Mouse (Mus musculus) thymus, adult 18-20 months (tissue): ENCODE data around the gene Gp1ba.

Experiments used
- DNase-seq, 2 experiments: peaks; one replicate each; pipeline ENCODE4 v3.0.0; 2022; ENCODE audit warnings: mixed read lengths in 2 of 2

The Gp1ba gene

DNA sequence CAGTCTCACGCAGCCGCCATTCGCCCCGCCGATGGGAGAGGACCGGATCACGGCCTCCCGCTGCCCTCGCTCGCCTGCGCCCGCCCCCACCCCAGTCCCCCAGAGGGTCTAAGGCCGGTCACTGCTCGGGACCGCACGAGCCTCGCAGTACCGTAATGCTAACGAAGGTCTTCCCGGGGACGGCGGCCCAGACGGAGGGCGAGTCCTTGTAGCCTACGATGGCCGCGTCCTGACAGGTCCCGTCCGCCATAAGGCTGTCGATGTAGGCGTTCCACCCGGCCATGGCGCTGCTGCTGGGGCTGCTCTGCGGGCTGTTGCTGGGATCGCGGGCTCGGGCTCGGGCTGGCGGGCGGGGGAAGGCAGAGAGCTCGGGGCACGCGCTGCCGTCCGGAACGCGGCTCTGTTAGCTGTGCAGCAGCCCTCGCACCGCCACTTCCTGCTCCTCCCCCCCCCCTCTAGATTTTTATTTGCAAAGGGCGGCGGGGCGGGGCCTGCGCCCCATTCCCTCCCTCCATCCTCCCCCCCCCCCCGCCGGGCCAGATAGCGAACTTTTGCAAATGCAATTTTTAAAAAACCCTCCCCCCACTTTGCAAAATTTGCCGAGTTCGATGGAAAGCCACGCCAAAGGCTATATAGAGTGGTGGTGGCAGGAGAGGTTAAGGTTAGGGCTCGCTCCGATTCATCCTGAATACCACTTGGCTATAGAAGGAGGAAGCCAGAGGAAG lies 15.4 kb downstream of the Gp1ba start, which contains the start of gene Pfn1:
TSS of gene Pfn1 (minus strand) at position 447 of the 725 bp plus-strand sequence.
- peak; percentile 73 to 80 for DNase-seq

DNA sequence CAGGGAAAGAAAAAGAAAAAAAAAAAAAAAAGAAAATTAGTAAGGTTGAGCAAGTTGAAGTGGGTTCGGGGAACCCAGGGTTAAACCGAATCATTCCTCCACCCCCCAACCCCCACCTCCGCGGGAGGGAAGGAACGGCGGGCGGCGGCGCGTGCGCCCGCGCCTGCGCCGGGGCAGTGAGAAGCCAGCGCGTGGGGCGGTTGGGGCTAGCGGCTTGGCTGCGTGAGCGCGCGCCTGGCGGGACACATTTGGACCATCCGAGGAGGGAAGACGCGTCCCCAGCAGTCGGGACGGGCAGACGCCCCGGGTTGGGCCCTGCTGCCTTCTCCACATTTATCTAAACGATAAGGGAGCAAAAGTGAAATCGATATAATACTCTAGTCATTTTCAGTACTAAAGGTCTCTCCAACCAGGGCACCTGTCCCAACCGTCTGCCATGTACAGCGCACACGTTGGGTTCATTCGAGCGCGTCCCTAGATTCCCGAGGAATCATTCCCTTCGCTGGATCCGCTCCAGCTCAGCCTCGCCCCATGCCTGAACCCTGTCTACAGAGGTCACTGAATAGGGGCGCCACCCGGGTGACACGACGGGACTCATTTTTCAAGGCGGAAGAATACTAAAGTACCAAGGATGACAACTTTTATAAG lies 16.1 kb downstream of the Gp1ba start:
- peak; percentile 68 to 69 for DNase-seq

DNA sequence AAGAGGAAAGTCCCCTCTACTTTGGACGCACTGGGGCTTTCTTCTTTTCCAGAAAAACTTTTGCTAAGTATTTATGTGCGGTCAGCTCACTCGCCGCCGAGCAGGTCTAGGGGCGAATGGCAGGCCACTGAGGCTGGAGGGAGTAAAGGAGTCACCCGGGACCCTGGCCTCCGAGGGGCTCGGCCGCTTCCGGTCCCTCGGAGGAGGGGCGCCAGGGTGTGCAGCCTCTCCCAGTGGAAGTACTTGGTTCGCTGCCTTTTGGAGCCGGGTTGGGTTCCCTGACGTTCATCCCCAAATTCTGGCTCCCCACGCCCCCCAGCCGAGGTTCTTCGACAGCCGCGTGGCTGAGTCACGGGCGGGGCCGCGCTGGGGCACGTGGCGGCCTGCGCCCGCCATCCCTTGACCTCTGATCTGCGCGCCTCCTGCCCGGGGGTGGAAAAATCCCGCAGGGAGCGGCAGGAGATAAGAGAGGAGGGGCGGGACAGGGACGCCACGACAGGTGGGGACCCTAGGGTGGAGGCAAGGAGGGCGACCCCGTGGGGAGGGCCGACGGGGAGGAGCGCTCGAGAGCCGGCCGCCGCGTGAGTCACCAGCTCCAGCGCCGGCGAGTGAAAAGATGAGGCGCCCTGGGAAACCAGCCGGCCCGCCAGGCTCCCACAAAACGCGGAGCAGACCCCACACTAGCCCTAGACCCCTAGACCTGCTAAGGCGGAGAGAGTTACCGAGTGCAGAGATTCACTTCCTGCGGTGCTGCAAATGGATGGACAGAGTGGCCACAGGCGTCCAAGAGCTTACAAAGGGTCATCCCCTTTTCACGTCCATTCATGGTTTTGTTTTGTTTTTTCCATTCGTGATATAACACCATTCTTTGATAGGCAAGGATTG lies 16.9 kb downstream of the Gp1ba start:
- peak; percentile 51 to 68 for DNase-seq

- no peak for DNase-seq
Observed at GRCm38 (mm10) chr11:70656456-70656927, 17.6 kb downstream of the Gp1ba start.

GRCm38 (mm10) chr11:70656964-70657363 lies 18.0 kb downstream of the Gp1ba start, which contains the start of gene Eno3:
Gene Eno3, plus strand, starts transcription at chr11:70657202.
- DNase-seq = no peak

GRCm38 (mm10) chr11:70657573-70657972 lies 18.7 kb downstream of the Gp1ba start:
- DNase-seq = no peak

GRCm38 (mm10) chr11:70657991-70658390 lies 19.1 kb downstream of the Gp1ba start:
- no peak for DNase-seq

DNA sequence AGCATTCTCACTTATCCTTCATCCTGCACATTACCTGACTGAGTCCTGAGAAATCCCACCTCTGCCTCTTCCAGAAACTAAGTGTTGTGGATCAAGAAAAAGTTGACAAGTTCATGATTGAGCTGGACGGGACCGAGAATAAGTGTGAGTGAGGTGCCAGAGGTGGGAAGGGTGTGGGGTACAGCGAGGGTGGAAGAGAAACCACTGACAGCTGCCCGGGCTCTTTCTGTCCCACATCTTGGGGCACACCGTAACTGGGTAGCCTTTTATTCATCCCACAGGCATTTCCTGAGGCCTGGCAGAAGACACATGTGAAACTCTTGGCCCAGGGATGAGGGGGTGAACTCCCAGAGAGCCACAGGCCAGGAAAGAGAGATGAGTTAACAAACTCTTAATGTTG lies 19.6 kb downstream of the Gp1ba start:
- DNase-seq = no peak

DNA sequence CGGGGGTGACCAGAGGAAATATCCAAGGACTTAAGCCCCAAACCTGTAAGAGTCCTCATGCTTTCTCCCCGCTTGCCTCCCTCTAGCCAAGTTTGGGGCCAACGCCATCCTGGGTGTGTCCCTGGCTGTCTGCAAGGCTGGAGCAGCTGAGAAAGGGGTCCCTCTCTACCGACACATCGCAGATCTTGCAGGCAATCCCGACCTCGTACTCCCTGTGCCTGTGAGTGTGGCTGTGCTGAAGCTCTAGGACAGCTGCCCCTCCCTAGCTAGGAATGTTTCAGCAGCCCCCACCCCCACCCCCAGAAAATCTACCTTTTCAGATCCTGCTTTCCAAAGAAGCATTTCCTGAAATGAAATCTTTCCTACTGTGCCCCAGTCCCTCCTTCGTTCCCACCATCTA lies 20.0 kb downstream of the Gp1ba start:
- no peak for DNase-seq

GRCm38 (mm10) chr11:70660571-70660970 lies 21.6 kb downstream of the Gp1ba start:
- no peak for DNase-seq

DNA sequence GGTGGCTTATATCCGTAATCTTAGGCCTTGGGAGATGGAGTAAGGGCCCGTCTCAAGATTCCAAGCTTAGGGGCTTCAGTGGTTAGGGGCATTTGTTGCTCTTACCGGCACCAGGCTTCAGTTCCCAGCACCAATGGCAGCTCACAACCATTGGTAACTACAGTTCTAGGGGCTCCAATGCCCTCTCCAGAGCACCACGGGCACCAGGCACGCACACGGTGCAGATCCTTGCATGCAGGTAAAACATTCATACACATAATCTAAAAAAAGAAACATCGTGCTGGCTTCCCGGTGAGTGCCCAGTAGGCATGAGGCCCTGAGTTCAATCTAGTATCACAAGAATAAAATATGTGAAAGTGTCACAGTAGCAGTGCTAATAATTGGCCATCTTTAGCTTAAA lies 24.2 kb downstream of the Gp1ba start:
- no peak for DNase-seq

DNA sequence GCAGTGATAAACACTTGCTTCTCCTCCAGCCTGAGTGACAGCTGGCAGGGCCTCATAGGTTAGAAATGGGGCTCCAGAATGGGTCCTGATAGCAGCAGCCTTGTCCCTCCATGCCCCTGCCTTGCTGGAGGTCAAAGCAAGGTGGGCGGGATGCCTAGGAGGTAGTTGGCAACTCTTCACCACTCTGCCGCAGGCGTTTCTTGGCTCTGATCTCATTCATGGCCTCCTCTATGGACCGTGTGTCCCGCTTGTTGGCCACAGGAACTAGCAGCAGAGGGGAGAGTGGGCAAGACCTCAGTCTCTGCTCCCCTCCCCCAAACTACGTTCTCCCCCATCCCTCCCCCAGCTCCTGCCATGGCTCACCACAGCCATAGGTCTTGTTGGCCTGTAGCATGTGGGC lies 25.0 kb downstream of the Gp1ba start:
- no peak for DNase-seq

DNA sequence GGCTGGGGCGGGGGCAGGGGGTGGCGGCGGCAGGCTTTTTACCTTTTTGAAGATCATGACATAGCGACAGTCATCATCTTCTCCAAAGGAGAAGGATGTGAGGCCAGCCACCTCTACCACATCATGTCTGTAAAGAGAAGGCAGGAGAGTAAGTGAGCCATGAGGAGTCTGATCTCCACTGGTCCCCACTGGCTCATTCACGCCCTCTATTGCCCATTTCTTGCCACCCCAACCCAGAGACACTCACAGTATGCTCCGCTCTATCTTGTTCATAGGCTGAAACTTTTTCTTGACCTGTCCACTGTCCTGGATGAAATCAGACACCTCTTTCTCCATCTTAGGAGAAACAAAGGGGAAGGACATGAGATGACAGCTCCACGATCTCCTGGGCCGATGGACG lies 25.8 kb downstream of the Gp1ba start:
- no peak for DNase-seq

GRCm38 (mm10) chr11:70666687-70667086 lies 27.8 kb downstream of the Gp1ba start:
- DNase-seq = no peak

DNA sequence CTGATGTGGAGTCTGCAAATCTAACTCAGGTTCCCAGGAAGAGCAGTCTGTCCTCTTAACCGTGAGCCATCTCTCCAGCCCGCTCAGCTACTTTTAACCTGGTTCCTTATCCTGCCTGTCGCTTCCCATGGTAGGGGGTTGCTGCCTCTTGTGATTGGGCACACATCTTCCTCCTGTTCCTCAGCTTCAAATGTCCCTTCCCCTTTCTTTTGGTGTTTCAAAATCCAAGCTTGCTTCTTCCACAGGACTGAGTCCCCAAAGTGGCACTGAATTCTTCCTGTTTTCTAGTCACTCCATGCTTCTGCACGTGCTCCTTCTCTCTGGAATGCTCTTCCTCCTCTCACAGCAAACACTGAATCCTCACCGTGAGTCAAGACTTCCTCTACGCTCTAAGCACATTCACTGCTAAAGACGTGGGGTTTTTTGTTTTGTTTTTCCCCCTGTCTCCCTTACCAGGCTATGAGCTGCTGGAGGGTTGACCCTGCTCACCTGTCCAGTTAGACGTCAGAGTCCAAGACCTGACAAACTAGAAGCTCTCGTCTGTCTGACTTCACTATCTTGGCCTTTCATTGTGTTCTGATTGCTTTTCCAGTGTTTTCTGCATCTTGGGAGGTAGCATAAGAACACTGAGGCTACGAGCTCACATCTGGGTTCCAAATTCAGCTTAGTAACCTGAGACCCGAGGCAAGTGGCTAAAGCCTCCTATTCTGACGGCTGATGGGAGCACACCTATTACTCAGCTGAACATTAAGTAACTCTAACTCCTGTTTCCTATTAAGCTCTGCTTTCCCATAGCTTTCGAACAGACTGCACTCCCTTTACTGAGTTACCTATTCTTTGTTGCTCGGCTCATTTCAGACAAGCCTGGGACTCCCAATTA lies 28.6 kb downstream of the Gp1ba start:
- DNase-seq = no peak

- DNase-seq = no peak
Observed at GRCm38 (mm10) chr11:70668335-70668770, 29.4 kb downstream of the Gp1ba start.

GRCm38 (mm10) chr11:70668771-70669505 lies 30.0 kb downstream of the Gp1ba start, which contains the start of gene Spag7:
Gene Spag7, minus strand, starts transcription at chr11:70669416.
- peak; percentile 94 to 98 for DNase-seq

DNA sequence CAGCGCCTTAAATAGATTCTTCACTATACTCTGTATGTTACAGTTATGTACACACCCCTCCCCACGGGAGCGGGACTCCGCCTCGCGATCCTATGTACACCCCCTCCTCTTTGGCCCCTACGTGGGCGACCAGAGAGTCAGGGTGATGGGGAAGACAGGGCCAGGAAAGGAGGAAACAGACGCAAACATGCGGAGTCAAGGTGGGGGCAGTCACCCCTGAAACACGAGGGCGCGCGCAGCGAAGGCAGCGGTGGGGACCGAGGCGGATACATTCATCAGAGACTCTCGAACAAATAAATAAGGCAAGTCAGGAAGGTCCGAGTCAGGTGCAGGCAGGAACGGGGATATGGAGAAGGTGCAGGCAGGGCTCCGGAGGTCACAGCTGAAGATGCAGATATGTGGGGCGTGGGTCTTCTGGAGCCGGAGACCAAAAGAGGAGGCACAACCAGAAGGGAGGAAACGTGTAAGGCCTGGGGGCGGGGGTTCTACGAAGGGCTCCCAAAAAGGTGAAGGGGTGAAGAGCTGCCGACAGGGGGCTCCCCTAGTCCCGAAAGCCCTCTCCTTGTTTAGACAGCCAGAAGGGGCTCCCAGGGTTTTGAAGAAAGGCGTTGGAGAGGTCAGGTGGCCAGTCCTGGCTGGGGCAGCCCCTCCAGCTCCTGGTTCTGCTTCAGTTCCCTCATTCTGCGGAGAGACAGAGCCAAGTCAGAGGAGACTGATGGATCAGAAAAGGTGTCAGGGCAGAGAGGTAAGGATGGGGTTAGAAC lies 30.8 kb downstream of the Gp1ba start:
- DNase-seq = peak; percentile 84 to 91

GRCm38 (mm10) chr11:70670483-70670882 lies 31.6 kb downstream of the Gp1ba start:
- no peak for DNase-seq

DNA sequence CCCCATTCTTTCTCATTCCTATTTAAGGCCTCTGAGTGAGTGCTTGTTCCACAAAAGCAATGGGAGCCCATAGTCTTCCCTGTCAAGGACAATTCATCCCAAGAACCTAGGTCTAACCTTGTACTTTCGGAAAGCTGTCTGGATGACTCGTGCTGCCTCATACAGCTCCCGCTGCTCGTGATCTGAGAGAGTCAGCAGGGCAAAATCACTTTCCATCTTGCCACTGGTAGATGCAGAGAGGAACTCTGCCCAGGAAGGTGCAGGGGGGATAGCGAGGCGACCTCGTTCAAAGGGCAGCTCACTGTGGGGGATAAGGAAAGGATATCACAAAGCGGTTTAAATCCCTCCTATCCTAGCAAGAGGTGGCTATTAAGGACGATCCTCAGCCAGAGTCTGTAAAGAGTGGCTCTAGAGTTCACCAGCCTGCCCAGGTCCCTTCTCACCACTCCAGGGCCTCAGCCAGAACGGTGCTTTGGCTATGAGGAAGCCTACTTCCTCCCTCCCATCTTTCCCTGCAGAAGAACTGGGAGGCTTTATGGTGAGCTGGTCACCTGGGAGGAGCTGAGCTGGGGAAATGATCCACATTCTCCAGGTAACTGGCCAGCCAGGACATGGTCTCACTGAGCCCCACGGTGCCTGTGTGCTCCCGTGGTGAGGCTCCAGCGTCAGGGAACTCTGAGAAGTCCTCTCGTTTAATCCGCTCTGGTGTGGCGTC lies 32.6 kb downstream of the Gp1ba start:
- DNase-seq = no peak
